Mouse (Mus musculus): ENCODE results near the gene Tmem200a. TPM values are rescaled to one million over a fixed set of nuclear protein-coding genes. Genes with fewer than 3 reads are reported as not detected.

The Tmem200a gene
- total and polyA plus RNA-seq, 3 experiments = not detected

GRCm38 (mm10) chr10:26079678-26080077 is 826 bp upstream of the Tmem200a start:
- Histone ChIP-seq H3K9me3 (replicated peaks; ENCODE audit: low read length) (no peaks in the 10 kb centered on the region), H3K4me3 (replicated peaks in 1 of 3; ENCODE audit: low read depth in 2 of 3, low read length in 2 of 3, poor library complexity in 1 of 3) (no peak overlapping the region), H3K27me3 (replicated peaks) (no peaks in the 10 kb centered on the region), H3K4me2 (ENCODE audit: insufficient read depth, low read depth, poor library complexity, severe bottlenecking) (no peak overlapping the region), H3K4me1 (ENCODE audit: control insufficient read depth in 1 of 2, insufficient read depth in 2 of 2) (no peaks in the 10 kb centered on the region), H3K27ac (ENCODE audit: insufficient read depth, low read depth) (no peak overlapping the region), H3K9ac (ENCODE audit: insufficient read depth, low read depth) (no peak overlapping the region), H3K36me3 (replicated peaks in 1 of 2; ENCODE audit: control insufficient read depth in 1 of 2, insufficient read depth in 1 of 2, low read length in 1 of 2) (no peaks in the 10 kb centered on the region), H3K79me2 (replicated peaks; ENCODE audit: control insufficient read depth, extremely low read depth, insufficient read depth, poor library complexity, severe bottlenecking) (no peaks in the 10 kb centered on the region)
- DNase-seq (ENCODE audit: extremely low read depth) = no peak
- dilution Hi-C loops (cut with MboI; ENCODE audit: extremely low pct_ligation_motif_present, extremely low pct_unique_long_range_greater_than_20kb, low sequenced_read_pairs) (no loop called here), in situ Hi-C loops (cut with MboI; ENCODE audit: low pct_ligation_motif_present, low pct_unique_long_range_greater_than_20kb, low sequenced_read_pairs) (no loop called here)
- TF ChIP-seq POLR2A (IDR thresholded peaks at IDR 0.05; ENCODE audit: low read depth, low read length) = no peak

GRCm38 (mm10) chr10:26077671-26078481 is 976 bp downstream of the Tmem200a start, which contains the start of gene Gm9767:
Gene Gm9767 (plus strand): TSS chr10:26078255.
- no peak for DNase-seq (ENCODE audit: extremely low read depth)
- no peak within 1 kb of the TSS for H3K27ac ChIP-seq (ENCODE audit: insufficient read depth, low read depth)
- in situ Hi-C loops (cut with MboI; ENCODE audit: low pct_ligation_motif_present, low pct_unique_long_range_greater_than_20kb, low sequenced_read_pairs) (no loop called here), dilution Hi-C loops (cut with MboI; ENCODE audit: extremely low pct_ligation_motif_present, extremely low pct_unique_long_range_greater_than_20kb, low sequenced_read_pairs) (no loop called here)
- H3K4me2 ChIP-seq (ENCODE audit: insufficient read depth, low read depth, poor library complexity, severe bottlenecking) = no peak within 1 kb of the TSS
- no peak within 1 kb of the TSS for H3K9ac ChIP-seq (ENCODE audit: insufficient read depth, low read depth)
- no peaks in the 10 kb centered on the region for H3K9me3 ChIP-seq (replicated peaks; ENCODE audit: low read length)
- H3K36me3 ChIP-seq (replicated peaks in 1 of 2; ENCODE audit: control insufficient read depth in 1 of 2, insufficient read depth in 1 of 2, low read length in 1 of 2) = no peaks in the 10 kb centered on the region
- H3K4me1 ChIP-seq (ENCODE audit: control insufficient read depth in 1 of 2, insufficient read depth in 2 of 2) = no peaks in the 10 kb centered on the region
- no peak for TF ChIP-seq ETS1 (conservative IDR thresholded peaks at IDR 0.05; ENCODE audit: low read depth, low read length)
- no peak for TF ChIP-seq ZKSCAN1 (IDR thresholded peaks at IDR 0.05; ENCODE audit: borderline replicate concordance, low read depth, low read length)
- TF ChIP-seq MAZ (IDR thresholded peaks at IDR 0.05; ENCODE audit: low read depth, low read length) = no peak
- TF ChIP-seq SIN3A (IDR thresholded peaks at IDR 0.05; ENCODE audit: low read length) = no peak
- TF ChIP-seq HCFC1 (IDR thresholded peaks at IDR 0.05; ENCODE audit: low read depth, low read length) = no peak
- no peak for TF ChIP-seq USF2 (conservative IDR thresholded peaks at IDR 0.05; ENCODE audit: low read depth, low read length)
- TF ChIP-seq BHLHE40 (IDR thresholded peaks at IDR 0.05; ENCODE audit: low read depth, low read length) = no peak
- TF ChIP-seq CHD2 (IDR thresholded peaks at IDR 0.05; ENCODE audit: low read length) = no peak
- TF ChIP-seq USF1 (IDR thresholded peaks at IDR 0.05; ENCODE audit: low read depth, low read length) = no peak
- no peak for TF ChIP-seq MEF2A (IDR thresholded peaks at IDR 0.05; ENCODE audit: borderline replicate concordance, low read depth, low read length)
- no peak for TF ChIP-seq IRF4 (IDR thresholded peaks at IDR 0.05; ENCODE audit: low read depth, low read length)
- TF ChIP-seq NELFE (IDR thresholded peaks at IDR 0.05; ENCODE audit: low read depth, low read length) = no peak
- no peak for TF ChIP-seq ZMIZ1 (IDR thresholded peaks at IDR 0.05; ENCODE audit: low read depth, low read length)
- no peak for TF ChIP-seq POLR2AphosphoS2 (IDR thresholded peaks at IDR 0.05; ENCODE audit: low read depth, low read length)
- no peak for TF ChIP-seq EP300 (IDR thresholded peaks at IDR 0.05; ENCODE audit: low read length)
- no peak for TF ChIP-seq ELF1 (IDR thresholded peaks at IDR 0.05; ENCODE audit: low read depth, low read length)
- H3K79me2 ChIP-seq (replicated peaks; ENCODE audit: control insufficient read depth, extremely low read depth, insufficient read depth, poor library complexity, severe bottlenecking) = no peaks in the 10 kb centered on the region
- H3K27me3 ChIP-seq (replicated peaks) = no peaks in the 10 kb centered on the region
- H3K4me3 ChIP-seq (replicated peaks in 1 of 3; ENCODE audit: low read depth in 2 of 3, low read length in 2 of 3, poor library complexity in 1 of 3) = no peak within 1 kb of the TSS

All from CH12.LX (cell line).